Mouse (Mus musculus): ENCODE measurements around the gene Hus1.

- no peak for TF ChIP-seq CTCF (IDR thresholded peaks at IDR 0.05; ENCODE audit: borderline replicate concordance, extremely low read depth, insufficient read depth, insufficient read length)
- no peak for TF ChIP-seq POLR2A (IDR thresholded peaks at IDR 0.05; ENCODE audit: borderline replicate concordance, extremely low read depth, insufficient read depth, insufficient read length, poor library complexity, severe bottlenecking)
Measured at GRCm38 (mm10) chr11:8988084-8988483, 22.9 kb downstream of the Hus1 start.

Measured in brain, embryonic 14.5 days (tissue).